Mouse (Mus musculus) limb, embryonic 10.5 days (tissue): ENCODE data around the gene Iffo1. TPM values are rescaled to one million over a fixed set of nuclear protein-coding genes. Genes with fewer than 3 reads are reported as not detected.

Source experiments
- DNase-seq: peaks from one replicate; pipeline ENCODE4 v3.0.0-alpha.2; 2017; ENCODE audit warnings: low spot score
- H3K27ac ChIP-seq: fragments of 300-500 bp; sonication (generic); 2 replicates; pipeline ENCODE4 v1.5.1; 2016; ENCODE audit warnings: mild to moderate bottlenecking
- H3K27me3 ChIP-seq: fragments of 300-500 bp; sonication (generic); 2 replicates; pipeline ENCODE4 v1.6.1; 2016; ENCODE audit warnings: low read depth, mild to moderate bottlenecking; ENCODE audit not compliant: poor library complexity, severe bottlenecking
- H3K36me3 ChIP-seq: fragments of 300-500 bp; sonication (generic); 2 replicates; pipeline ENCODE4 v1.6.1; 2016; ENCODE audit warnings: mild to moderate bottlenecking, moderate library complexity
- H3K4me1 ChIP-seq: fragments of 300-500 bp; sonication (generic); 2 replicates; pipeline ENCODE4 v1.6.1; 2016
- H3K4me3 ChIP-seq: fragments of 300-500 bp; sonication (generic); 2 replicates; pipeline ENCODE4 v1.5.1; 2016; ENCODE audit warnings: mild to moderate bottlenecking, moderate library complexity
- H3K9me3 ChIP-seq: fragments of 300-500 bp; sonication (generic); replicated peaks from 2 replicates; pipeline ENCODE4 v1.6.1; 2016; ENCODE audit warnings: mild to moderate bottlenecking
- WGBS: fragments of 180-500 bp; shearing (Covaris S2); methylation state at CpG from one replicate; pipeline ENCODE4 v1.1.7; 2016; 5-methylcytosine and 5-hydroxymethylcytosine counted together
- microRNA-seq: library from miRNA; unstranded; fragments of <30 nt; microRNA quantifications from one replicate; pipeline ENCODE4, GENCODE M21; 2017
- polyA plus RNA-seq: library from polyadenylated mRNA; unstranded; fragments of >200 nt; fragmentation: Nextera tagmentation; extraction: Ambion mirVana; gene quantifications from 2 replicates; pipeline ENCODE4 v1.2.1, GENCODE M21; 2016

Gene Iffo1
- polyA plus RNA-seq, 1 experiment from 2014 or later: 15.5 TPM

DNA sequence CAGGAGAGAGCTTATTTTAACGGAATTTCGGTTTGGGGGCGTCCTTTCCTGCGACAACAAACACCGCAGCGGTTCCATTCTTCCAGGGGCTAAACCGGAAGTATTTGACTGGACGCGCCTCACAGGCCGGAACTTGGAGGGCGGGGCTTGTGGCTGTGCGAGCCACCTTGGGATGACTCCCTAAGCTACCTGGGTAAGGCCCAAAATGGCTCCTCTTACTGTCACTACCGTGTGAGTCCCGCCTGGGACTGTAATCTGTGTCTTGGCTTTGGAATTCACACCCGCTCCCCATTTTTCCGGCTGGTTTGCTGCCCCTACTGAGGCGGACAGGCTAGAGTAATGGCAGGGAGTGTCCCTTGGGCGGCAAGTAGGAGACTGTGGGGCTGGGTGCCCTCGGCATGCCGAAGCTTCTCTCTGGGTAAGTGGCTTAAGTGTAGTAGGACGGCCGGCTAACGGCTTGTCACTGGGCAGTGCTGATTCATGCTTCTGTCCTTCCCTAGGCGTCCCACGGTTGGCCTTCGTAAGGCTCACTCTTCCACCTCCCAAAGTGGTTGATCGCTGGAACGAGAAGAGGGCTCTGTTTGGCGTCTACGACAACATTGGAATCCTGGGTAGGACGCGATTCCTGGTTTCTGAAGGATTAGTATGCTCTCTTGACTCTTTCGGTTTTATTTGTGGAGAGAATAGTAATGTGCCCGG, 47.1 kb downstream of the Iffo1 start:
- Histone ChIP-seq H3K27ac (peak overlapping the region; percentile 99), H3K9me3 (no peaks in the 10 kb centered on the region), H3K36me3 (peaks cover 56% of the 10 kb centered on the region), H3K27me3 (no peaks in the 10 kb centered on the region), H3K4me3 (peak overlapping the region; percentile 82), H3K4me1 (peaks cover 21% of the 10 kb centered on the region)
- under 1% methylated on average over 34 of the region's 34 CpGs for WGBS
- DNase-seq: peak; percentile 93

DNA sequence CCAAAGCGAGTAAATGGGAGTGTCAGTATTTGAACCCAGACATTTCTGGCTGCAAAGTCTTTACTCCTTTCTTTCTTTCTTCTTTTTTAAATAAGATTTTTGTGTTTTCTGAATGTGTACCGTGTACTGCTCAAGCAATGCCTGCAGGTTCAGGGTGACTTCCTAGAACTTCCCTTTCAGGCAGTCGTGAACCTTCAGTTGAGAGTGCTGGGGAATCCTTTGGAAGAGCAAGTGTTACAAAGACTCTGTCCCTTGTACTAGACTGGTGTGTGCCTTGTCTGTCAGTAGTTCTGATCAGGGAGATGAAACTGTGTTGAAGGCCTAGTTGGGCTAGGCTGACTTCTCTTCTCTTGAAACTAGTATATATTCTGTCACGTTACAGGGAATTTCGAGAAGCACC, 47.8 kb downstream of the Iffo1 start:
- peak overlapping the region; percentile 82 for H3K4me3 ChIP-seq
- H3K27me3 ChIP-seq: no peaks in the 10 kb centered on the region
- no peaks in the 10 kb centered on the region for H3K9me3 ChIP-seq
- peaks cover 21% of the 10 kb centered on the region for H3K4me1 ChIP-seq
- no peak for DNase-seq
- peak overlapping the region; percentile 99 for H3K27ac ChIP-seq
- 45% methylated on average over 5 of the region's 5 CpGs for WGBS
- H3K36me3 ChIP-seq: peaks cover 49% of the 10 kb centered on the region

DNA sequence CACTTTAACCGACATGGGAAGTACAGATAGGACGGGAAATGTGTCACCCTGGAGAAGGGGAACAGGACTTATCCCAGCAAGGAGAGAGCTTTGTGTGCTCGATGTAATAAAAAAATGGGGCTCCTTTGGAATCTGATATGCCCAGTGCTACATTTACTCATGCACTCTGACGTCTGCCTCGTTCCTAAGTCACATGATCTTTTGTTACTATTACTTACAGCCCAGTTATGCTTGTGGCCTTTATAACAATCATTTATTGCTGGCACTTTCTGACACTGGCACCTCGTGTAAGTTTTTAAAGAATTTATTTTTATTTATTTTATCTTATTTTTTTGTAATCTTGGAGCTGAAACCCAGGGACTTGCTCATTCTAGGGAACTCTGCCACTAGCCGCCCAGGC, 48.3 kb downstream of the Iffo1 start:
- Histone ChIP-seq H3K9me3 (no peaks in the 10 kb centered on the region), H3K27me3 (no peaks in the 10 kb centered on the region), H3K27ac (no peak overlapping the region), H3K4me3 (0 out of 2 replicates have a peak overlapping the region, but pooled peaks have one; percentile 6), H3K36me3 (peaks cover 46% of the 10 kb centered on the region), H3K4me1 (peaks cover 21% of the 10 kb centered on the region)
- DNase-seq: no peak
- 79% methylated on average over 7 of the region's 7 CpGs for WGBS

DNA sequence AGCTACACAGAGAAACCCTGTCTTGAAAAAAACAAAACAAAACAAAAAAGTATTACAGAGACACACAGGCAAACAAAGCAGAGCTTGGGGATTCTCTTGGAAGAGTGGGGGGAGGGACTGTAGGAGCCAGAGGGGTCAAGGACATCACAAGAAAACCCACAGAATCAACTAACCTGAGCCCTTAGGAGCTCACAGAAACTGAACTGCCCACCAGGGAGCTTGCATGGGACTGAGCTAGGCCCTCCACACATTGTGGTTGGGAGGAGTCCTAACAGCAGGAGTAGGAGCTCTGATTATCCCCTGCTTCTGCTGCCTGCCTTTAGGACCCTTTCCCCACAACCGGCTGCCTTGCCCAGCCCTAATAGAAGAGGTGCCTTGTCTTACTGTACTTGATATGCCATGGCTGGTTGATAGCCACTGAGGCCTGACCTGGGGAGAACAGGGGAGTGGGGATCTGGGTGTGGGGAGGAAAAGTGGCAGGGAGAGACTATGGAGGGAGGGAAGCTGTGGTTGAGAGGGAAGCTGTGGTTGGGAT, 50.6 kb downstream of the Iffo1 start:
- Histone ChIP-seq H3K4me3 (no peak overlapping the region), H3K4me1 (peaks cover 12% of the 10 kb centered on the region), H3K27me3 (no peaks in the 10 kb centered on the region), H3K36me3 (peaks cover 29% of the 10 kb centered on the region), H3K9me3 (no peaks in the 10 kb centered on the region), H3K27ac (no peak overlapping the region)
- no peak for DNase-seq
- 27% methylated on average over 1 of the region's 1 CpGs for WGBS

DNA sequence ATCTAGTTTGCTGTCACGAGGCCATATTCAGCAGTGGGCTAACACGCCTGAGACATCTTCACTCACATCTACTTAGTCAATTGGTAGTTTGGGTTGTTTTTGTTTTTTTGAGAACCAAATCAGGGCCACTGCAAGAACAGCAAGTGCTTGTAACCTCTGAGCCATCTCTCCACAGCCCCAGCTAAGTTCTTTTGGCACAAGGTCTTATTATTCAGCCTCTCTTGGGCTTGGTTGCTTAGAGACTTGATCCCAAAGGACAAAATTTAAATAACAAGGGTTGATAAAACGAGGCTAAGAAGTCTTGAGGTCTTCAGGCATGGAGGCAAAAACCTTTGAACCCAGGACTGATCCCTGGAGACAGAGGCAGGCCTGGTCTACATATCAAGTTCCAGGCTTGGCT, 51.3 kb downstream of the Iffo1 start:
- DNase-seq: no peak
- H3K36me3 ChIP-seq: peaks cover 29% of the 10 kb centered on the region
- H3K27ac ChIP-seq: no peak overlapping the region
- no peak overlapping the region for H3K4me3 ChIP-seq
- no peaks in the 10 kb centered on the region for H3K27me3 ChIP-seq
- 69% methylated on average over 3 of the region's 3 CpGs for WGBS
- H3K4me1 ChIP-seq: peaks cover 12% of the 10 kb centered on the region
- no peaks in the 10 kb centered on the region for H3K9me3 ChIP-seq

DNA sequence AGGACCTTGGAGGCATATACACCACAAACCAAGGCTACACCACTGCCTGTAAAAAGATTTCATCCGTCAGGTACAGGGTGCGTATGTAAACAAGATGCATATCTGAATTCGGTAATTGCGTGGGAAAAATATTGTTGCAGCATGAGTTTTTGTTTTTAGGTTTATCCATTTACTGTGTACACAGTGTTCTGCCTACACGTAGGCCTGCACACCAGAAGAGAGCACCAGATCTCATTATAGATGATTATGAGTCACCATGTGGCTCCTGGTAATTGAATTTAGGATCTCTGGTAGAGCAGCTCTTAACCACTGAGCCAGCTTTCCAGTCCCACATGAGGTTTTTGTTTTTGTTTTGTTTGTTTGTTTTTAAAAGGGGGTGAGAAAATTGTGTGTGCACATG, 52.1 kb downstream of the Iffo1 start:
- Histone ChIP-seq H3K9me3 (no peaks in the 10 kb centered on the region), H3K4me1 (peaks cover 12% of the 10 kb centered on the region), H3K27me3 (no peaks in the 10 kb centered on the region), H3K27ac (no peak overlapping the region), H3K36me3 (peaks cover 29% of the 10 kb centered on the region), H3K4me3 (no peak overlapping the region)
- DNase-seq: no peak
- WGBS: 92% methylated on average over 5 of the region's 5 CpGs

DNA sequence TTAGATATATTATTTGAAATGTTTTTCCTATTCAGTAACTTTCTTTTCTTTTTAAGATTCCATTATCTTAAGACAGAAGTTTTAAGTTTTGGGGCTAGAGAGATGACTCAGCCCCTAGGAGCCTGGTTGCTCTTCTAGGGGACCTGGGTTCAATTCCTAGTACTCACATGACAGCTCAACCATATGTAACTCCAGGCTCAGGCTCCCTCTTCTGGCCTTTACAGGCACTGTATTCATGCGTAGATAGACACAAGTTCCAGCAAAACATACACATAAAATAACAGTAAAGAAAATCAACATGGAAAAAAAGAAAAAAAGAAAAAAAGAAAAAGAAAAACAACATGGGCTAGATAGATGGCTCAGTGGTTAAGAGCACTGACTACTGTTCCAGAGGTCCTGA, 65.4 kb downstream of the Iffo1 start:
- Histone ChIP-seq H3K4me3 (no peak overlapping the region), H3K9me3 (no peaks in the 10 kb centered on the region), H3K27ac (no peak overlapping the region), H3K27me3 (peaks cover 17% of the 10 kb centered on the region; the same call in 1 of the 2 replicates), H3K36me3 (no peaks in the 10 kb centered on the region), H3K4me1 (peaks cover 4% of the 10 kb centered on the region; the same call in 1 of the 2 replicates)
- WGBS: 97% methylated on average over 1 of the region's 1 CpGs
- DNase-seq: no peak

Small RNA genes within 50 kb of the gene (microRNA-seq; reads per million reads assigned to microRNA genes)
- gene Mir3098 (1.5 reads per million), gene Mir7045 (not detected)

Other genes starting within 250 kb of the Iffo1 start
- gene Lag3, start 233.5 kb upstream of the Iffo1 start, polyA plus RNA-seq: 0.88 and 1.6 TPM in 2 replicates
- gene Ptms, start 225.1 kb upstream of the Iffo1 start, polyA plus RNA-seq: 144 and 208 TPM in 2 replicates
- 428 and 433 TPM in 2 replicates for gene Mlf2, start 213.9 kb upstream of the Iffo1 start, polyA plus RNA-seq
- gene Cops7a, start 179.7 kb upstream of the Iffo1 start, polyA plus RNA-seq: 141 and 150 TPM in 2 replicates
- gene Pianp, start 148.5 kb upstream of the Iffo1 start, polyA plus RNA-seq: 0.40 and 1.4 TPM in 2 replicates
- gene Zfp384, start 136.1 kb upstream of the Iffo1 start, polyA plus RNA-seq: 12.8 and 15.2 TPM in 2 replicates
- gene Ing4, start 105.5 kb upstream of the Iffo1 start, polyA plus RNA-seq: 121 and 145 TPM in 2 replicates
- gene Acrbp, start 95.6 kb upstream of the Iffo1 start, polyA plus RNA-seq: 10.1 and 13.0 TPM in 2 replicates
- gene Lpar5, start 77.3 kb upstream of the Iffo1 start, polyA plus RNA-seq: 0.14 and 0.18 TPM in 2 replicates
- 104 and 109 TPM in 2 replicates for gene Chd4, start 49.3 kb upstream of the Iffo1 start, polyA plus RNA-seq
- 94.6 and 119 TPM in 2 replicates for gene Nop2, start 13.3 kb upstream of the Iffo1 start, polyA plus RNA-seq
- 2,585 and 3,112 TPM in 2 replicates for gene Gapdh, start 21.2 kb downstream of the Iffo1 start, polyA plus RNA-seq
- gene Ncapd2, start 46.5 kb downstream of the Iffo1 start, polyA plus RNA-seq: 285 and 288 TPM in 2 replicates
- 213 and 231 TPM in 2 replicates for gene Mrpl51, start 46.6 kb downstream of the Iffo1 start, polyA plus RNA-seq
- gene Vamp1, start 70.3 kb downstream of the Iffo1 start, polyA plus RNA-seq: 3.2 and 3.9 TPM in 2 replicates
- 1.0 and 1.8 TPM in 2 replicates for gene Tapbpl, start 86.6 kb downstream of the Iffo1 start, polyA plus RNA-seq
- 0.84 and 1.6 TPM in 2 replicates for gene Cd27, start 91.8 kb downstream of the Iffo1 start, polyA plus RNA-seq
- gene Tuba3a, start 140.8 kb downstream of the Iffo1 start, polyA plus RNA-seq: 0.10 and 0.21 TPM in 2 replicates
- gene Ltbr, start 168.6 kb downstream of the Iffo1 start, polyA plus RNA-seq: 34.3 and 41.5 TPM in 2 replicates
- gene Scnn1a, start 175.4 kb downstream of the Iffo1 start, polyA plus RNA-seq: 1.0 and 1.6 TPM in 2 replicates
- 41.8 and 43.6 TPM in 2 replicates for gene Tnfrsf1a, start 204.1 kb downstream of the Iffo1 start, polyA plus RNA-seq
- 0.26 and 0.33 TPM in 2 replicates for gene Plekhg6, start 235.6 kb downstream of the Iffo1 start, polyA plus RNA-seq